Mouse (Mus musculus) heart, embryonic 10.5 days (tissue): ENCODE results near the gene Tmem59l. TPM values are rescaled to one million over a fixed set of nuclear protein-coding genes. Genes with fewer than 3 reads are reported as not detected.
A peak's percentile ranks its signal among the peaks of the same experiment; 100 is the strongest.

Experiments used
- DNase-seq: peaks from one replicate; pipeline ENCODE4 v3.0.0-alpha.2; 2017; ENCODE audit warnings: low spot score
- H3K27ac ChIP-seq: fragments of 300-500 bp; sonication (generic); 2 replicates; pipeline ENCODE4 v1.5.1; 2016; ENCODE audit warnings: mild to moderate bottlenecking
- H3K27me3 ChIP-seq: fragments of 300-500 bp; sonication (generic); 2 replicates; pipeline ENCODE4 v1.6.1; 2016; ENCODE audit warnings: mild to moderate bottlenecking; ENCODE audit not compliant: poor library complexity, insufficient read depth, severe bottlenecking
- H3K36me3 ChIP-seq: fragments of 300-500 bp; sonication (generic); 2 replicates; pipeline ENCODE4 v1.6.1; 2016; ENCODE audit warnings: mild to moderate bottlenecking, moderate library complexity
- H3K4me1 ChIP-seq: fragments of 300-500 bp; sonication (generic); 2 replicates; pipeline ENCODE4 v1.6.1; 2016; ENCODE audit warnings: mild to moderate bottlenecking
- H3K4me3 ChIP-seq: fragments of 300-500 bp; sonication (generic); 2 replicates; pipeline ENCODE4 v1.5.1; 2016; ENCODE audit warnings: mild to moderate bottlenecking, moderate library complexity
- H3K9me3 ChIP-seq: fragments of 300-500 bp; sonication (generic); 2 replicates; pipeline ENCODE4 v1.6.1; 2016; ENCODE audit warnings: mild to moderate bottlenecking, moderate library complexity
- WGBS: fragments of 180-500 bp; shearing (Covaris S2); methylation state at CpG from one replicate; pipeline ENCODE4 v1.1.7; 2016; 5-methylcytosine and 5-hydroxymethylcytosine counted together
- polyA plus RNA-seq: library from polyadenylated mRNA; unstranded; fragments of >200 nt; fragmentation: Nextera tagmentation; extraction: Ambion mirVana; gene quantifications from 2 replicates; pipeline ENCODE4 v1.2.1, GENCODE M21; 2016

The Tmem59l gene
- polyA plus RNA-seq, 1 experiment from 2014 or later = 3.6 TPM

- no peak overlapping the region for H3K27ac ChIP-seq
- 0 out of 2 replicates have a peak overlapping the region, but pooled peaks have one; percentile 9 for H3K4me3 ChIP-seq
- H3K36me3 ChIP-seq = no peaks in the 10 kb centered on the region
- no peak for DNase-seq
- H3K9me3 ChIP-seq = no peaks in the 10 kb centered on the region
- H3K4me1 ChIP-seq = peaks cover 88% of the 10 kb centered on the region
- WGBS = 4% methylated on average over 20 of the region's 20 CpGs
- H3K27me3 ChIP-seq = peaks cover 100% of the 10 kb centered on the region
These were observed 3.8 kb upstream of the Tmem59l start for GRCm38 (mm10) chr8:70490880-70491495.

- H3K4me1 ChIP-seq = peaks cover 81% of the 10 kb centered on the region
- DNase-seq = no peak
- peak overlapping the region; percentile 56 for H3K4me3 ChIP-seq
- no peaks in the 10 kb centered on the region for H3K36me3 ChIP-seq
- H3K27me3 ChIP-seq = peaks cover 100% of the 10 kb centered on the region
- 10% methylated on average over 10 of the region's 10 CpGs for WGBS
- no peaks in the 10 kb centered on the region for H3K9me3 ChIP-seq
- H3K27ac ChIP-seq = peak overlapping the region; percentile 72; the same call in 1 of the 2 replicates
These were observed 3.1 kb upstream of the Tmem59l start for GRCm38 (mm10) chr8:70490061-70490879.

- under 1% methylated on average over 29 of the region's 41 CpGs for WGBS
- H3K4me3 ChIP-seq = peak overlapping the region; percentile 56
- H3K36me3 ChIP-seq = no peaks in the 10 kb centered on the region
- H3K27me3 ChIP-seq = peaks cover 100% of the 10 kb centered on the region
- peaks cover 75% of the 10 kb centered on the region for H3K4me1 ChIP-seq
- no peaks in the 10 kb centered on the region for H3K9me3 ChIP-seq
- peak overlapping the region; percentile 72 for H3K27ac ChIP-seq
- no peak for DNase-seq
These were observed 2.4 kb upstream of the Tmem59l start for GRCm38 (mm10) chr8:70489576-70489975.

- 2% methylated on average over 14 of the region's 14 CpGs for WGBS
- Histone ChIP-seq H3K4me3 (peak overlapping the region; percentile 56), H3K9me3 (no peaks in the 10 kb centered on the region), H3K27ac (no peak overlapping the region; the same call in 1 of the 2 replicates), H3K4me1 (peaks cover 70% of the 10 kb centered on the region), H3K27me3 (peaks cover 100% of the 10 kb centered on the region), H3K36me3 (no peaks in the 10 kb centered on the region)
- DNase-seq = no peak
These were observed 1.8 kb upstream of the Tmem59l start for GRCm38 (mm10) chr8:70488931-70489470.

GRCm38 (mm10) chr8:70487993-70488796 is 1.0 kb upstream of the Tmem59l start:
- Histone ChIP-seq H3K4me3 (peak overlapping the region; percentile 56), H3K27me3 (peaks cover 100% of the 10 kb centered on the region), H3K36me3 (no peaks in the 10 kb centered on the region), H3K27ac (peak overlapping the region; percentile 72), H3K9me3 (no peaks in the 10 kb centered on the region), H3K4me1 (peaks cover 61% of the 10 kb centered on the region)
- DNase-seq = peak; percentile 92
- 3% methylated on average over 55 of the region's 55 CpGs for whole genome bisulfite sequencing

GRCm38 (mm10) chr8:70486191-70486681 is 922 bp downstream of the Tmem59l start:
- peaks cover 46% of the 10 kb centered on the region for H3K4me1 ChIP-seq
- no peaks in the 10 kb centered on the region for H3K9me3 ChIP-seq
- H3K27me3 ChIP-seq = peaks cover 100% of the 10 kb centered on the region
- no peaks in the 10 kb centered on the region for H3K36me3 ChIP-seq
- no peak overlapping the region for H3K4me3 ChIP-seq
- DNase-seq = no peak
- H3K27ac ChIP-seq = no peak overlapping the region
- 41% methylated on average over 7 of the region's 7 CpGs for WGBS

GRCm38 (mm10) chr8:70482943-70483342 is 4.2 kb downstream of the Tmem59l start:
- no peaks in the 10 kb centered on the region for H3K36me3 ChIP-seq
- peaks cover 90% of the 10 kb centered on the region for H3K27me3 ChIP-seq
- no peak overlapping the region for H3K4me3 ChIP-seq
- WGBS = 44% methylated on average over 2 of the region's 2 CpGs
- no peak overlapping the region for H3K27ac ChIP-seq
- peaks cover 17% of the 10 kb centered on the region for H3K4me1 ChIP-seq
- DNase-seq = no peak
- H3K9me3 ChIP-seq = no peaks in the 10 kb centered on the region

GRCm38 (mm10) chr8:70481908-70482307 is 5.2 kb downstream of the Tmem59l start:
- 83% methylated on average over 3 of the region's 3 CpGs for WGBS
- no peak overlapping the region for H3K27ac ChIP-seq
- no peak overlapping the region for H3K4me3 ChIP-seq
- H3K27me3 ChIP-seq = peaks cover 80% of the 10 kb centered on the region
- H3K36me3 ChIP-seq = no peaks in the 10 kb centered on the region
- DNase-seq = no peak
- H3K4me1 ChIP-seq = peaks cover 18% of the 10 kb centered on the region
- H3K9me3 ChIP-seq = no peaks in the 10 kb centered on the region

GRCm38 (mm10) chr8:70477269-70477982 is 9.7 kb downstream of the Tmem59l start:
- Histone ChIP-seq H3K36me3 (0 out of 2 replicates have a peak, but pooled peaks cover 3% of the 10 kb centered on the region), H3K9me3 (no peaks in the 10 kb centered on the region), H3K27me3 (peaks cover 35% of the 10 kb centered on the region), H3K4me1 (peaks cover 32% of the 10 kb centered on the region), H3K27ac (peak overlapping the region; percentile 92), H3K4me3 (peak overlapping the region; percentile 88)
- WGBS = 2% methylated on average over 21 of the region's 21 CpGs
- no peak for DNase-seq

GRCm38 (mm10) chr8:70476333-70477268 is 10.6 kb downstream of the Tmem59l start, which contains the start of gene Klhl26:
Klhl26 (minus strand) TSS chr8:70476968.
- Histone ChIP-seq H3K4me1 (peaks cover 32% of the 10 kb centered on the region), H3K27ac (peak within 1 kb of the TSS; percentile 92), H3K4me3 (peak within 1 kb of the TSS; percentile 88), H3K36me3 (0 out of 2 replicates have a peak, but pooled peaks cover 3% of the 10 kb centered on the region), H3K9me3 (no peaks in the 10 kb centered on the region), H3K27me3 (peaks cover 27% of the 10 kb centered on the region)
- DNase-seq = peak; percentile 98
- under 1% methylated on average over 53 of the region's 53 CpGs for WGBS

GRCm38 (mm10) chr8:70471856-70472255 is 15.3 kb downstream of the Tmem59l start:
- H3K4me1 ChIP-seq = peaks cover 55% of the 10 kb centered on the region
- no peaks in the 10 kb centered on the region for H3K27me3 ChIP-seq
- no peak overlapping the region for H3K27ac ChIP-seq
- no peaks in the 10 kb centered on the region for H3K9me3 ChIP-seq
- 0 out of 2 replicates have a peak, but pooled peaks cover 5% of the 10 kb centered on the region for H3K36me3 ChIP-seq
- H3K4me3 ChIP-seq = no peak overlapping the region
- DNase-seq = no peak
- WGBS = 98% methylated on average over 7 of the region's 7 CpGs
